Comparison of ENCODE assay signal across 16 mouse cellular contexts in genomic region chr12:99464291-99464690, GRCm38 (mm10).
DNase-seq lines count a peak whose midpoint lies in the region; ATAC-seq and TF ChIP-seq lines count a peak whose summit lies in the region.
"Had no signal": no experiment of that assay in that cellular context is flagged by ENCODE, and none has a peak within 500 bp of the region (broad histone marks: within the 10 kb centered on the region; RNA-seq: fewer than 3 reads in every experiment).

No protein-coding gene starts in this region.

- no peak for TF ChIP-seq CTCF in lung, postnatal 0 days (IDR thresholded peaks at IDR 0.05)

- no peaks in the 10 kb centered on the region for H3K36me3 ChIP-seq in lung, postnatal 0 days (ENCODE audit: insufficient read depth, low read length)
- H3K36me3 ChIP-seq in megakaryocyte, embryonic 14.5 days (replicated peaks; ENCODE audit: low read length) = peaks cover 7% of the 10 kb centered on the region
- H3K36me3 ChIP-seq: embryonic facial prominence, embryonic 13.5 days; heart, embryonic 12.5 days; hindbrain, embryonic 15.5 days had no signal

- TF ChIP-seq EP300 in lung, postnatal 0 days (IDR thresholded peaks at IDR 0.05) = no peak

- no peak overlapping the region for H3K9ac ChIP-seq in lung, postnatal 0 days (replicated peaks; ENCODE audit: low read depth)
- H3K9ac ChIP-seq: embryonic facial prominence, embryonic 13.5 days; heart, embryonic 12.5 days; hindbrain, embryonic 15.5 days had no signal

- H3K4me1 ChIP-seq in lung, postnatal 0 days (ENCODE audit: insufficient read depth, low read depth, low read length) = no peaks in the 10 kb centered on the region
- H3K4me1 ChIP-seq in megakaryocyte, embryonic 14.5 days = peaks cover 49% of the 10 kb centered on the region

- DNase-seq in lung, postnatal 0 days (ENCODE audit: low spot score) = peak; percentile 27
- no peak for DNase-seq in lung, postnatal 25 days (ENCODE audit: low spot score)
- DNase-seq in c-Kit-positive CD71-negative TER-119-negative erythroid progenitor cells, embryonic 14.5 days (ENCODE audit: low read depth) = peak; percentile 12
- no peak for DNase-seq in gastrocnemius, adult 18-20 months (ENCODE audit: low spot score)
- no peak for DNase-seq in adrenal gland, postnatal 14 days
- DNase-seq: adrenal gland, adult 2 months; adrenal gland, postnatal 36 days; cerebellum, adult 11-12 months; cerebellum, adult 9-10 months; cerebellum, postnatal 36 days had no signal

- H3K27ac ChIP-seq in lung, postnatal 0 days (ENCODE audit: low read length) = no peak overlapping the region
- H3K27ac ChIP-seq: embryonic facial prominence, embryonic 13.5 days; hindbrain, embryonic 15.5 days had no signal

- 48% methylated on average over 5 of the region's 5 CpGs for WGBS in lung, postnatal 0 days

- ATAC-seq in lung, postnatal 0 days = no peak
- peak; percentile 52; the same call in 1 of the 2 replicates for ATAC-seq in neutrophil, adult 5-6 weeks (ENCODE audit: extremely low read depth, insufficient number of reproducible peaks, low FRiP score, poor library complexity, severe bottlenecking)
- ATAC-seq: forebrain, embryonic 14.5 days had no signal

- no peaks in the 10 kb centered on the region for H3K27me3 ChIP-seq in lung, postnatal 0 days (replicated peaks; ENCODE audit: insufficient read depth, low read length)
- peaks cover 9% of the 10 kb centered on the region for H3K27me3 ChIP-seq in megakaryocyte, embryonic 14.5 days (replicated peaks)
- H3K27me3 ChIP-seq: embryonic facial prominence, embryonic 13.5 days; heart, embryonic 12.5 days; hindbrain, embryonic 15.5 days had no signal

- no peak overlapping the region for H3K4me2 ChIP-seq in lung, postnatal 0 days (replicated peaks; ENCODE audit: low read depth, low read length)
- H3K4me2 ChIP-seq: embryonic facial prominence, embryonic 13.5 days; heart, embryonic 12.5 days; hindbrain, embryonic 15.5 days had no signal

- no peaks in the 10 kb centered on the region for H3K9me3 ChIP-seq in lung, postnatal 0 days (ENCODE audit: low read length)
- no peaks in the 10 kb centered on the region for H3K9me3 ChIP-seq in megakaryocyte, embryonic 14.5 days
- H3K9me3 ChIP-seq: embryonic facial prominence, embryonic 13.5 days; heart, embryonic 12.5 days; hindbrain, embryonic 15.5 days had no signal

- no peak overlapping the region for H3K4me3 ChIP-seq in lung, postnatal 0 days (ENCODE audit: low read depth, low read length)
- peak overlapping the region; percentile 10 for H3K4me3 ChIP-seq in megakaryocyte, embryonic 14.5 days (replicated peaks)
- H3K4me3 ChIP-seq: embryonic facial prominence, embryonic 13.5 days; heart, embryonic 12.5 days; hindbrain, embryonic 15.5 days had no signal

Comparison
In these comparisons a context has a peak if more than half of its experiments do, and no peak if none do; other contexts are left out.
1. DNase-seq: peak in lung, postnatal 0 days (single experiment) and c-Kit-positive CD71-negative TER-119-negative erythroid progenitor cells, embryonic 14.5 days (single experiment); none in lung, postnatal 25 days (single experiment), gastrocnemius, adult 18-20 months (single experiment) and adrenal gland, postnatal 14 days (single experiment).